Mouse (Mus musculus): Measurements from ENCODE around the gene Tmed10.

DNA sequence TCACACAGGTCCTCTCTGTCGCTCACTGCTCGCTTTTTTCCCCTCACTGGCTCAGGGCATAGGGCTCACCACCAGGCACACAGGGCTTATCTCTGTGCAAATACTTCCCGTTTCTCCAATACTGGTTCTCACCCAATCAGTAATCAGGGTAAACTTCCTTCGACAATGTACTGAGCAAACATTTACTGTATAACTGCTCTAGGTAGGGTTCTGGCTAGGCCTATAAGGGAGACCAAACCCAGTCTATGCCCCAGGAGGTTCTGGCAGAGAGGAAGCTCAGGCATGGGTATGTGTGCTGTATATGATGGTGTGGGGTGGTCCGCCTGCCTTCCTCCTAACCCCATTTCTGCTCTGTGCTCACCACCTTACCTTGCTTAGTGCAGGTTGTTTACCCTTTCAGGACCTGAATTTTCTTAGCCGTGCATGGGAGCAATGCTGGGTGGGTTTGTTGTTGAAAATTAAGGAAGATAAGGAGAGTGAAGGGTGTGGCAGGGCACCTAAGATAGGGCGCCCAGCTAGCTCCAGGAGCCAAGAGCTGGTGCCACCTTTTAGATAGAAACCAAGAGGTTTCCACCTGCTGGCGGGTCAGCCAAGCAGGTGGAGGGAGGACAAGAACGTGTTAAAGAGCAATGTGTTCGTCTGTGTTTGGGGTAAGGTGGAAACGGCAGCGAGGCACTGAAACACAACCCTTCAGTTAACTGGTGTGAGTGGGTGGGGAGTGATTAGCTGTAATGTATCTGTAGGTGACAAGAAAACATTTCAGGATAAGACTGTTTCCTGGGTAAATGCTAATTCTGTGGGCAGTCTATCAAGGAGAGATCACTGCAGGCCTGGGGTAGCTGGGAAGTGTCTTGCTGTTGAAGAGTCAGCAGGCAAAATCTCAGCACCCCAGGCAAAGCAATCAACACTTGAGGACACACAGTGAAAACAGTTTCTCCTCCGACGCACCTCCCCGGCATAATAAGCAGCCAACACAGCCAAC, 14.8 kb upstream of the Tmed10 start:
- TF ChIP-seq CTCF (IDR thresholded peaks at IDR 0.05; ENCODE audit: insufficient read depth, low read depth, low read length) (no peak), POLR2A (IDR thresholded peaks at IDR 0.05; ENCODE audit: insufficient read depth, low read depth, low read length) (no peak)

Measured in olfactory bulb, adult 2 months (tissue).